Mouse (Mus musculus): ENCODE results near the gene Hoxc12. TPM values are rescaled to one million over a fixed set of nuclear protein-coding genes. Genes with fewer than 3 reads are reported as not detected.

The Hoxc12 gene
- total RNA-seq, 2 experiments from 2014 or later, result not detected

GRCm38 (mm10) chr15:102937036-102937666, 594 bp downstream of the Hoxc12 start:
- DNase-seq (ENCODE audit: low spot score in 2 of 2), result no peak

- DNase-seq (ENCODE audit: low spot score in 2 of 2), result no peak
Observed at GRCm38 (mm10) chr15:102939256-102940155, 2.9 kb downstream of the Hoxc12 start.

- no peak for DNase-seq (ENCODE audit: low spot score in 2 of 2)
Observed at GRCm38 (mm10) chr15:102942739-102943467, 6.3 kb downstream of the Hoxc12 start.

- DNase-seq (ENCODE audit: low spot score in 2 of 2), result no peak
Observed at GRCm38 (mm10) chr15:102943468-102943813, 6.9 kb downstream of the Hoxc12 start.

- DNase-seq (ENCODE audit: low spot score in 2 of 2), result no peak
Observed at GRCm38 (mm10) chr15:102945185-102946077, 8.9 kb downstream of the Hoxc12 start.

- DNase-seq (ENCODE audit: low spot score in 2 of 2), result no peak
Observed at GRCm38 (mm10) chr15:102947276-102947675, 10.7 kb downstream of the Hoxc12 start.

GRCm38 (mm10) chr15:102948842-102949241, 12.3 kb downstream of the Hoxc12 start:
- no peak for DNase-seq (ENCODE audit: low spot score in 2 of 2)

- no peak for DNase-seq (ENCODE audit: low spot score in 2 of 2)
Observed at GRCm38 (mm10) chr15:102949696-102950095, 13.1 kb downstream of the Hoxc12 start.

GRCm38 (mm10) chr15:102950877-102951276, 14.3 kb downstream of the Hoxc12 start:
- DNase-seq (ENCODE audit: low spot score in 2 of 2), result no peak

- DNase-seq (ENCODE audit: low spot score in 2 of 2), result no peak
Observed at GRCm38 (mm10) chr15:102953561-102953960, 17.0 kb downstream of the Hoxc12 start.

- no peak for DNase-seq (ENCODE audit: low spot score in 2 of 2)
Observed at GRCm38 (mm10) chr15:102954192-102955006, 17.8 kb downstream of the Hoxc12 start, which contains the start of gene Hoxc11. Gene Hoxc11 (plus strand): TSS chr15:102954427.

- DNase-seq (ENCODE audit: low spot score in 2 of 2), result no peak
Observed at GRCm38 (mm10) chr15:102955007-102955382, 18.4 kb downstream of the Hoxc12 start.

GRCm38 (mm10) chr15:102955833-102956640, 19.5 kb downstream of the Hoxc12 start:
- DNase-seq (ENCODE audit: low spot score in 2 of 2), result no peak

GRCm38 (mm10) chr15:102956906-102957305, 20.3 kb downstream of the Hoxc12 start:
- DNase-seq (ENCODE audit: low spot score in 2 of 2), result no peak

- no peak for DNase-seq (ENCODE audit: low spot score in 2 of 2)
Observed at GRCm38 (mm10) chr15:102959663-102960191, 23.2 kb downstream of the Hoxc12 start.

GRCm38 (mm10) chr15:102961728-102962127, 25.2 kb downstream of the Hoxc12 start:
- no peak for DNase-seq (ENCODE audit: low spot score in 2 of 2)

GRCm38 (mm10) chr15:102962492-102962891, 25.9 kb downstream of the Hoxc12 start:
- DNase-seq (ENCODE audit: low spot score in 2 of 2), result no peak

- no peak for DNase-seq (ENCODE audit: low spot score in 2 of 2)
Observed at GRCm38 (mm10) chr15:102963259-102963658, 26.7 kb downstream of the Hoxc12 start.

Data from layer of hippocampus, postnatal 14 days (tissue).